Mouse (Mus musculus) olfactory bulb, adult 2 months (tissue): ENCODE measurements at regions not wholly inside any gene's neighbourhood (a gene's known extent, or its start where the extent isn't known, plus 50 kb on each side); places are given as distances from the start of the nearest gene placed in this dataset.

Experiments
- CTCF ChIP-seq: fragments of 200-500 bp; IDR thresholded peaks from 2 replicates; pipeline ENCODE4 v1.5.1; 2012; ENCODE audit warnings: low read depth, mild to moderate bottlenecking, low read length, moderate library complexity; ENCODE audit not compliant: insufficient read depth
- POLR2A ChIP-seq: fragments of 200-500 bp; IDR thresholded peaks from 2 replicates; pipeline ENCODE4 v1.6.1; 2012; ENCODE audit warnings: mild to moderate bottlenecking, low read depth, low read length, moderate library complexity; ENCODE audit not compliant: insufficient read depth

GRCm38 (mm10) chr10:96737972-96738371 lies 121.2 kb downstream of the Btg1 start:
- TF ChIP-seq CTCF (no peak), POLR2A (no peak)
